Mouse (Mus musculus): ENCODE measurements around the gene Alpk1.

Gene Alpk1

GRCm38 (mm10) chr3:127694802-127695771 is 85.2 kb downstream of the Alpk1 start:
- in situ Hi-C loops (cut with MboI, MseI) = no loop called here

GRCm38 (mm10) chr3:127691230-127691629 is 89.1 kb downstream of the Alpk1 start:
- in situ Hi-C loops (cut with MboI, MseI) = no loop called here

- in situ Hi-C loops (cut with MboI, MseI) = no loop called here
These were observed 100.6 kb downstream of the Alpk1 start for GRCm38 (mm10) chr3:127679703-127680102.

GRCm38 (mm10) chr3:127661646-127662531 is 118.4 kb downstream of the Alpk1 start:
- in situ Hi-C loops (cut with MboI, MseI) = no loop called here

GRCm38 (mm10) chr3:127660712-127661111 is 119.6 kb downstream of the Alpk1 start:
- in situ Hi-C loops (cut with MboI, MseI) = no loop called here

- in situ Hi-C loops (cut with MboI, MseI) = no loop called here
These were observed 128.3 kb downstream of the Alpk1 start for GRCm38 (mm10) chr3:127651742-127652653.

- in situ Hi-C loops (cut with MboI, MseI) = no loop called here
These were observed 134.0 kb downstream of the Alpk1 start for GRCm38 (mm10) chr3:127646156-127646825.

- in situ Hi-C loops (cut with MboI, MseI) = loop anchor here (5.0 kb wide), 1 partner anchor 110 kb away; no protein-coding TSS in a partner anchor
These were observed 138.1 kb downstream of the Alpk1 start for GRCm38 (mm10) chr3:127642211-127642610.

GRCm38 (mm10) chr3:127640762-127641700 is 139.3 kb downstream of the Alpk1 start:
- in situ Hi-C loops (cut with MboI, MseI) = loop anchor here (5.0 kb wide), 1 partner anchor 111 kb away; no protein-coding TSS in a partner anchor

GRCm38 (mm10) chr3:127639875-127640761 is 140.2 kb downstream of the Alpk1 start:
- in situ Hi-C loops (cut with MboI, MseI) = loop anchor here (5.0 to 10.0 kb wide), 2 partner anchors 112 to 1575 kb away; no protein-coding TSS in a partner anchor

- in situ Hi-C loops (cut with MboI, MseI) = loop anchor here (10.0 kb wide), 1 partner anchor 1580 kb away; no protein-coding TSS in a partner anchor
These were observed 145.4 kb downstream of the Alpk1 start for GRCm38 (mm10) chr3:127634984-127635349.

GRCm38 (mm10) chr3:127634101-127634983 is 146.0 kb downstream of the Alpk1 start:
- in situ Hi-C loops (cut with MboI, MseI) = loop anchor here (10.0 kb wide), 1 partner anchor 1580 kb away; no protein-coding TSS in a partner anchor

- in situ Hi-C loops (cut with MboI, MseI) = loop anchor here (10.0 kb wide), 1 partner anchor 1581 kb away; no protein-coding TSS in a partner anchor
These were observed 147.0 kb downstream of the Alpk1 start, which contains the start of gene Neurog2 for GRCm38 (mm10) chr3:127633080-127634032. Gene Neurog2 (plus strand): TSS chr3:127633135.

- in situ Hi-C loops (cut with MboI, MseI) = loop anchor here (10.0 kb wide), 1 partner anchor 1582 kb away; no protein-coding TSS in a partner anchor
These were observed 147.8 kb downstream of the Alpk1 start for GRCm38 (mm10) chr3:127632531-127632930.

- in situ Hi-C loops (cut with MboI, MseI) = loop anchor here (10.0 kb wide), 1 partner anchor 1583 kb away; no protein-coding TSS in a partner anchor
These were observed 148.7 kb downstream of the Alpk1 start for GRCm38 (mm10) chr3:127631582-127631981.

Measured in T-helper 1 cell (primary cell).